Mouse (Mus musculus) embryonic facial prominence, embryonic 14.5 days (tissue): Measurements from ENCODE around the gene Lypd4. TPM values are rescaled to one million over a fixed set of nuclear protein-coding genes. Genes with fewer than 3 reads are reported as not detected.

Experiments used
- ATAC-seq: fragments of 200-750 bp; cut with Nextera tagmentation; 2 replicates; pipeline ENCODE4 v1.8.0; 2017; ENCODE audit warnings: low read depth, moderate number of reproducible peaks, moderate TSS enrichment
- DNase-seq: peaks from one replicate; pipeline ENCODE4 v3.0.0-alpha.2; 2015; ENCODE audit warnings: low spot score
- H3K27ac ChIP-seq: fragments of 300-500 bp; sonication (generic); replicated peaks from 2 replicates; pipeline ENCODE4 v1.5.1; 2014; ENCODE audit warnings: low read depth, mild to moderate bottlenecking, low read length, moderate library complexity
- H3K27me3 ChIP-seq: fragments of 300-500 bp; sonication (generic); replicated peaks from 2 replicates; pipeline ENCODE4 v1.6.1; 2014; ENCODE audit warnings: low read length; ENCODE audit not compliant: control insufficient read depth, insufficient read depth
- H3K36me3 ChIP-seq: fragments of 300-500 bp; sonication (generic); 2 replicates; pipeline ENCODE4 v1.6.1; 2014; ENCODE audit warnings: low read length, mixed read lengths; ENCODE audit not compliant: control insufficient read depth, insufficient read depth
- H3K4me1 ChIP-seq: fragments of 300-500 bp; sonication (generic); 2 replicates; pipeline ENCODE4 v1.6.1; 2014; ENCODE audit warnings: antibody characterized with exemption, low read length; ENCODE audit not compliant: control insufficient read depth, insufficient read depth
- H3K4me2 ChIP-seq: fragments of 300-500 bp; sonication (generic); 2 replicates; pipeline ENCODE4 v1.6.1; 2014; ENCODE audit warnings: low read depth, mild to moderate bottlenecking, low read length, moderate library complexity, mixed read lengths
- H3K4me3 ChIP-seq: fragments of 300-500 bp; sonication (generic); 2 replicates; pipeline ENCODE4 v1.5.1; 2014; ENCODE audit warnings: low read depth, mild to moderate bottlenecking, low read length
- H3K9ac ChIP-seq: fragments of 300-500 bp; sonication (generic); 2 replicates; pipeline ENCODE4 v1.6.1; 2014; ENCODE audit warnings: low read depth, mild to moderate bottlenecking, low read length, moderate library complexity, mixed read lengths
- H3K9me3 ChIP-seq: fragments of 300-500 bp; sonication (generic); 2 replicates; pipeline ENCODE4 v1.6.1; 2016; ENCODE audit warnings: low read length; ENCODE audit not compliant: control insufficient read depth
- WGBS: fragments of 180-500 bp; shearing (Covaris S2); extraction: QIAGEN DNeasy Blood & Tissue Kit; methylation state at CpG from one replicate; pipeline ENCODE4 v1.1.7; 2014; 5-methylcytosine and 5-hydroxymethylcytosine counted together
- polyA plus RNA-seq: library from polyadenylated mRNA; unstranded; fragments of >200 nt; fragmentation: Nextera tagmentation; extraction: Ambion mirVana; gene quantifications from 2 replicates; pipeline ENCODE4 v1.2.1, GENCODE M21; 2014

The Lypd4 gene
- polyA plus RNA-seq, 1 experiment from 2014 or later, result not detected

GRCm38 (mm10) chr7:24892125-24892583, 22.4 kb upstream of the Lypd4 start:
- H3K4me1 ChIP-seq, result no peaks in the 10 kb centered on the region
- DNase-seq, result no peak
- no peak overlapping the region for H3K4me3 ChIP-seq
- H3K9ac ChIP-seq, result no peak overlapping the region
- no peak overlapping the region for H3K27ac ChIP-seq
- no peaks in the 10 kb centered on the region for H3K27me3 ChIP-seq
- 73% methylated on average over 2 of the region's 2 CpGs for WGBS
- no peaks in the 10 kb centered on the region for H3K9me3 ChIP-seq
- no peak for ATAC-seq
- peaks cover 44% of the 10 kb centered on the region for H3K36me3 ChIP-seq
- H3K4me2 ChIP-seq, result no peak overlapping the region

DNA sequence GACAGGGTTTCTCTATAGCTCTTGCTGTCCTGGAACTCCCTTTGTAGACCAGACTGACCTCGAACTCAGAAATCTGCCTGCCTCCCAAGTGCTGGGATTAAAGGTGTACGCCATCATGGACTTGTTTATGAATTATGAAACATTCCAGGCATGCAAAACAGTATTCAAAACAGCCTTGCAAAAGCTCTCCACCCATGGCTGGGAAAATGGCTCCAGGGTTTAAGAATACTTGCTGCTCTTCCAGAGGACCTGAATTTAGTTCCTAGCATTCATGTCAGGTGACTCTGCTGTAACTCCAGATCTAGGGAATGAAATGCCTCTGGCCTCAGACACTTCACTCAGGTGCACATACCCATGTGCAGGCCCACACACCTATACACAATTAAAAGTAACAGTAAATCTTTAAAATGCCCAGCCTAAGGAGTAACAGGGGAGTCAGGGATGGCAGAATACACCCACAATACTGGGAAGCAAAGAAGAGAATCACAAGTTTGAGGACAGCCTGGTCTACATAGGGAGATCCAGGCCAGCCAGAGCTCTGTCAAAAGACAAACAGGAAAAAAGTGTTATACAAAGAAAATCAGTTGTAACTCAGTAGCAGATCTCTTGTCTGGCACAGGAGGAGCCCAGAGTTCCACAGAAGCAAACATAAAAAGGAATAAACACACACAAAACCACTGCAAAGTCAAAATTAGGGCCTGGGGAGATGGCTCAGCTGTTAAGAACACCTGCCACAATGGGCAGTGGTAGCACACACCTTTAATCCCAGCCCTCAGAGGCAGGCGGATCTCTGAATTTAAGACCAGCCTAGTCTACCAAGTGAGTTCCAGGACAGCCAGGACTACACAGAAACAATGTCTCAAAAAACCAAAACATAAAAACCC, 21.7 kb upstream of the Lypd4 start:
- H3K36me3 ChIP-seq, result peaks cover 51% of the 10 kb centered on the region
- no peak overlapping the region for H3K4me3 ChIP-seq
- H3K27me3 ChIP-seq, result no peaks in the 10 kb centered on the region
- no peaks in the 10 kb centered on the region for H3K9me3 ChIP-seq
- H3K4me2 ChIP-seq, result no peak overlapping the region
- DNase-seq, result no peak
- peaks cover 3% of the 10 kb centered on the region; the same call in 1 of the 2 replicates for H3K4me1 ChIP-seq
- WGBS, result 63% methylated on average over 3 of the region's 3 CpGs
- no peak for ATAC-seq
- no peak overlapping the region for H3K27ac ChIP-seq
- H3K9ac ChIP-seq, result no peak overlapping the region

DNA sequence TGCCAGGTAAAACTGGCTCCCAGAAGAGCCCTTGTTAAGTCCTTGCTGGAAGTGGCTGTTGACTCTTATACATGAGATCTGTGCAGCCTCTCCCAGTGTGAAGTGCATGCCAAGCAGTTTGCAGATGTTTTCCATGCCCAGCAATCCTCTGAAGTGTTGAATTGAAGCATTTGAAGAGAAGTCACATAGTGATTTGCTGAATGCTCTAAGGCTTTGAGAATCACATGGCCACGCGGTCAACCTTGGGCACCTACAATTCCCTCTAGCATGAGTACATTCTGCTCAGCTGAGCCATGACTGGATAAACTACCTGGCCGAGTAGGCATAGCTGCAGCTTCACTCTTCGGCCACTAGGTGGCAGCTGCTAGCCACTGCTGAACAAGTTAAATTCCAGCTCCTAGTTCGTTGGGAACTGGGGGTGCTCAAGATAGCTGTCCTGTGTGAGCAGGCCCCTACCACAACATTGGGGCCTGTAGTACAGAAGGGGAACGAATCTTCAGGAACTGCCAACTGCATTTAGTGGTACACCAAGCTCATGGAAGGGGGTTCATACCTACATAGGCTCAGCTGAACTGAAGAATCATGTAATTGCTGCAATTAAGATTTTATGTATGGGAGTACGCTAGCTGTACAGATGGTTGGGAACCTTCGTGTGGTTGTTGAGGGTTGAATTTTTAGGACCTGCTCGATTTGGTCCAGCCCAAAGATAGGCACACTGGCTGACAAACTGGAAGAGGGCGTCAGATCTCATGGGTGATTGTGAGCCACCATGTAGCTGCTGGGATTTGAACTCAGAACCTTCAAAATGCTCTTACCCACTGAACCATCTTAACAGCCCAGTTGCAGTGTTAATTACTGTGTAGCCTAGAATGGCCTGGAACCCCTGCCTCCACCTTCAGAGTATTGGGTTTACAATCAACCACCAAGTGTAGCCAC, 20.8 kb upstream of the Lypd4 start:
- Histone ChIP-seq H3K9me3 (no peaks in the 10 kb centered on the region), H3K27me3 (no peaks in the 10 kb centered on the region), H3K4me3 (no peak overlapping the region), H3K4me2 (no peak overlapping the region), H3K27ac (no peak overlapping the region), H3K4me1 (peaks cover 13% of the 10 kb centered on the region), H3K36me3 (peaks cover 61% of the 10 kb centered on the region), H3K9ac (no peak overlapping the region)
- 33% methylated on average over 10 of the region's 10 CpGs for WGBS
- peak; percentile 58 for ATAC-seq
- peak; percentile 89 for DNase-seq

- Histone ChIP-seq H3K4me1 (peaks cover 14% of the 10 kb centered on the region), H3K36me3 (peaks cover 63% of the 10 kb centered on the region), H3K9me3 (no peaks in the 10 kb centered on the region), H3K4me3 (no peak overlapping the region), H3K9ac (no peak overlapping the region), H3K4me2 (no peak overlapping the region), H3K27ac (no peak overlapping the region), H3K27me3 (no peaks in the 10 kb centered on the region)
- WGBS, result 87% methylated on average over 6 of the region's 6 CpGs
- peak; percentile 1; the same call in 1 of the 2 replicates for ATAC-seq
- no peak for DNase-seq
These were observed 19.9 kb upstream of the Lypd4 start for GRCm38 (mm10) chr7:24889431-24890220.

GRCm38 (mm10) chr7:24887096-24887495, 17.4 kb upstream of the Lypd4 start:
- peak overlapping the region; percentile 100 for H3K9ac ChIP-seq
- peaks cover 63% of the 10 kb centered on the region for H3K36me3 ChIP-seq
- no peaks in the 10 kb centered on the region for H3K27me3 ChIP-seq
- no peaks in the 10 kb centered on the region for H3K9me3 ChIP-seq
- H3K4me2 ChIP-seq, result peak overlapping the region; percentile 87
- no peak for DNase-seq
- WGBS, result 69% methylated on average over 4 of the region's 4 CpGs
- H3K4me3 ChIP-seq, result peak overlapping the region; percentile 99; the same call in 1 of the 2 replicates
- no peak overlapping the region for H3K27ac ChIP-seq
- H3K4me1 ChIP-seq, result peaks cover 14% of the 10 kb centered on the region
- no peak for ATAC-seq

DNA sequence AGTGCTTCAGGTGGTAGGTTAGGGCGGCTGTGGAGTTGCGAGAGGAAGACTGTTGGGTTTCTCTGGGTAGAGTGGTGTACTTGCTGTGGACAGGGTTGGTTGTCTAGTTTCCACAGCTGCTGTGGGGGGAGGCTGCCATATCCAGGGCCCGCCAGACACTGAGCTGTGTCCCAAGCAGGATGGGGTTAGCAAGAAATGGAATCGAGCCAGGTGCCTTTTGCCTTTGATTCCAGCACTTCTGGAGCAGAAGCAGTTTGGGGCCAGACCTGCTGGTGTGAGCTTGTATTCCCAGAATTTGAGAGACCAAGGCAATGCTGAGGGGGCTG, 16.5 kb upstream of the Lypd4 start:
- Histone ChIP-seq H3K27ac (peak overlapping the region; percentile 39; the same call in 1 of the 2 replicates), H3K4me3 (peak overlapping the region; percentile 99), H3K27me3 (no peaks in the 10 kb centered on the region), H3K36me3 (peaks cover 59% of the 10 kb centered on the region), H3K9me3 (no peaks in the 10 kb centered on the region), H3K4me2 (peak overlapping the region; percentile 87), H3K9ac (peak overlapping the region; percentile 100), H3K4me1 (peaks cover 14% of the 10 kb centered on the region)
- 50% methylated on average over 3 of the region's 4 CpGs for WGBS
- no peak for ATAC-seq
- no peak for DNase-seq

DNA sequence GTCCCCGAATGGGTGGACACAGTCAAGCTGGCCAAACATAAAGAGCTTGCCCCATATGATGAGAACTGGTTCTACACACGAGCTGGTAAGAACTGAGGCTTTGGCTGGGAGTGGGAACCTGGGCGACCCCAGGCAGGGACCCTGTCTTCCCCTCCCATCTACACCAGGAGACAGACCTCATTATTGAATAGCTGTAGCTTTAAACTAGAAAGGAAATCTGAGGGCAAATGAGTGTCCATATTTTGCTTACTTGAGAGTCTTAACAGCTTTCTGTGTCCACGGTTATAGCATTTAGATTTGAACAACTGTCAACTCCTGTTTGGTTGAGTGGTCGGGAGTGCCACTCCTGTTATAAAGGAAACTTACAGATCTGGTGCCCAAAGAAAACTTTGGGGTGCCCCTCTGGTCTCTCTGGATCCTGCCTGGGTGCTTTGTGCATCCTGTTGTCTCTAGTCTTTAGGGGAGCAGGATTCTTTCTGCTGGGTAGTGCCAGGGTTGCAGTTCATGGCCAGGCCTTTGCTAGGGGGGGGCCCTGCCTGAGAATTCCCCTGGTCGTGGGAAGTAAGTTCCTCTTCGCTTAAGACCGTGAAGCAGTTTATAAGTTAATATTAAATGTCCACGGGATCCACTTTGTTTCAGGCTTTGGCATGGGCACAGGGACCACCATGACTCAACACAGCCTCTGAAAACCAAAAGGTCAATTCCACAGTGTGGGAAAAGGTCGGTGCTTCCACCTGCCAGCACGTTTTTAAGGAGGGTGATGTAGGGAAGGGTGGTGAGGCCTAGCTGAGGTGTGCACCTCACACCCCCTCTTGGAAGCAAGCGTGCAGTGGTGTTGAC, 15.9 kb upstream of the Lypd4 start:
- peak overlapping the region; percentile 99 for H3K4me3 ChIP-seq
- 35% methylated on average over 12 of the region's 12 CpGs for WGBS
- H3K4me1 ChIP-seq, result peaks cover 14% of the 10 kb centered on the region
- H3K9me3 ChIP-seq, result no peaks in the 10 kb centered on the region
- H3K27ac ChIP-seq, result peak overlapping the region; percentile 92
- ATAC-seq, result no peak
- H3K36me3 ChIP-seq, result peaks cover 54% of the 10 kb centered on the region
- H3K27me3 ChIP-seq, result no peaks in the 10 kb centered on the region
- H3K9ac ChIP-seq, result peak overlapping the region; percentile 100
- peak overlapping the region; percentile 87 for H3K4me2 ChIP-seq
- DNase-seq, result no peak
